In the genomic region with DNA sequence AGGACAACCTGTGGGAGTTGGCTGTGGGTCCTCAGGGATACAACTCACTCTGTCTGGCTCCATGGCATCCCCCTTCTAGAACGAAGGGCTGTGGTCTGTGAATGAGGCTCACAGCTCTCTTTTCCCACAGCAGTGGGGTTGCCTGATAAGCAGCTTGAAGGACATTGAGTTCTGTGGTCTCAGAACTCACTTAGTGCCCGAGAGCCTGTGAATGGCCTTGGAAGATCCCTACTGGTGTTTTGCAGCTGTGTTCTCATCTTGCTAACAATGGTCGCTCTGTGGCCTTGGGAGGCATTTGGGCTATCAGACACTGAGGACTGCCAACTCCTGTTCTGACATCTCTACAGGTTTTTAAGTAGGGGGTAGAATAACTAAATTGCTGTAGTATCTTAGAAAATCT, we compare ENCODE assay signal across 32 mouse cellular contexts. TPM values are rescaled to one million over a fixed set of nuclear protein-coding genes. Genes with fewer than 3 reads are reported as not detected.
DNase-seq lines count a peak whose midpoint lies in the region; ATAC-seq and TF ChIP-seq lines count a peak whose summit lies in the region.
"Had no signal": no experiment of that assay in that cellular context is flagged by ENCODE, and none has a peak within 500 bp of the region (broad histone marks: within the 10 kb centered on the region; RNA-seq: fewer than 3 reads in every experiment).

No protein-coding gene starts in this region.

- no peaks in the 10 kb centered on the region for H3K9me3 ChIP-seq in hindbrain, embryonic 12.5 days (replicated peaks)
- H3K9me3 ChIP-seq in hindbrain, postnatal 0 days (ENCODE audit: low read length) = no peaks in the 10 kb centered on the region
- no peaks in the 10 kb centered on the region for H3K9me3 ChIP-seq in lung, postnatal 0 days (ENCODE audit: low read length)
- H3K9me3 ChIP-seq: embryonic facial prominence, embryonic 10.5 days; embryonic facial prominence, embryonic 13.5 days; forebrain, embryonic 10.5 days; forebrain, embryonic 13.5 days; G1E; heart, embryonic 12.5 days; heart, embryonic 15.5 days; hindbrain, embryonic 10.5 days had no signal

- no peak for TF ChIP-seq CTCF in hindbrain, postnatal 0 days (IDR thresholded peaks at IDR 0.05; ENCODE audit: low read depth)
- TF ChIP-seq CTCF in lung, postnatal 0 days (IDR thresholded peaks at IDR 0.05) = no peak

- H3K9ac ChIP-seq in hindbrain, embryonic 12.5 days = no peak overlapping the region
- no peak overlapping the region for H3K9ac ChIP-seq in hindbrain, postnatal 0 days (replicated peaks; ENCODE audit: low read length)
- no peak overlapping the region for H3K9ac ChIP-seq in lung, postnatal 0 days (replicated peaks; ENCODE audit: low read depth)
- H3K9ac ChIP-seq: embryonic facial prominence, embryonic 13.5 days; forebrain, embryonic 13.5 days; heart, embryonic 12.5 days; heart, embryonic 15.5 days; hindbrain, embryonic 14.5 days had no signal

- H3K4me3 ChIP-seq in hindbrain, embryonic 12.5 days = no peak overlapping the region
- no peak overlapping the region for H3K4me3 ChIP-seq in hindbrain, postnatal 0 days (ENCODE audit: low read length)
- no peak overlapping the region for H3K4me3 ChIP-seq in lung, postnatal 0 days (ENCODE audit: low read depth, low read length)
- H3K4me3 ChIP-seq: embryonic facial prominence, embryonic 10.5 days; embryonic facial prominence, embryonic 13.5 days; erythroblast, embryonic 14.5 days; forebrain, embryonic 10.5 days; forebrain, embryonic 13.5 days; heart, embryonic 12.5 days; heart, embryonic 15.5 days; hindbrain, embryonic 10.5 days had no signal

- peaks cover 7% of the 10 kb centered on the region for H3K4me1 ChIP-seq in hindbrain, embryonic 12.5 days
- no peaks in the 10 kb centered on the region for H3K4me1 ChIP-seq in hindbrain, postnatal 0 days (ENCODE audit: insufficient read depth, low read length)
- H3K4me1 ChIP-seq in lung, postnatal 0 days (ENCODE audit: insufficient read depth, low read depth, low read length) = no peaks in the 10 kb centered on the region

- no peaks in the 10 kb centered on the region for H3K27me3 ChIP-seq in hindbrain, embryonic 12.5 days
- no peaks in the 10 kb centered on the region for H3K27me3 ChIP-seq in hindbrain, postnatal 0 days (ENCODE audit: insufficient read depth, low read length)
- H3K27me3 ChIP-seq in lung, postnatal 0 days (replicated peaks; ENCODE audit: insufficient read depth, low read length) = no peaks in the 10 kb centered on the region
- H3K27me3 ChIP-seq: CH12.LX; embryonic facial prominence, embryonic 13.5 days; forebrain, embryonic 13.5 days; heart, embryonic 12.5 days; heart, embryonic 15.5 days; Patski had no signal

- no peak overlapping the region for H3K4me2 ChIP-seq in hindbrain, embryonic 12.5 days (replicated peaks)
- H3K4me2 ChIP-seq in hindbrain, postnatal 0 days (ENCODE audit: low read depth, low read length) = no peak overlapping the region
- H3K4me2 ChIP-seq in lung, postnatal 0 days (replicated peaks; ENCODE audit: low read depth, low read length) = no peak overlapping the region
- H3K4me2 ChIP-seq: embryonic facial prominence, embryonic 13.5 days; forebrain, embryonic 13.5 days; heart, embryonic 12.5 days; heart, embryonic 15.5 days; hindbrain, embryonic 14.5 days had no signal

- H3K27ac ChIP-seq in hindbrain, embryonic 12.5 days = peak overlapping the region; percentile 17; the same call in 1 of the 2 replicates
- H3K27ac ChIP-seq in hindbrain, postnatal 0 days = no peak overlapping the region
- H3K27ac ChIP-seq in lung, postnatal 0 days (ENCODE audit: low read length) = peak overlapping the region; percentile 26; the same call in 1 of the 2 replicates
- H3K27ac ChIP-seq: embryonic facial prominence, embryonic 10.5 days; embryonic facial prominence, embryonic 13.5 days; forebrain, embryonic 10.5 days; forebrain, embryonic 13.5 days; heart, embryonic 15.5 days; hindbrain, embryonic 10.5 days; hindbrain, embryonic 14.5 days had no signal

- 93% methylated on average over 3 of the region's 3 CpGs for WGBS in hindbrain, embryonic 12.5 days
- 75% methylated on average over 3 of the region's 3 CpGs for WGBS in hindbrain, postnatal 0 days
- WGBS in lung, postnatal 0 days = 91% methylated on average over 3 of the region's 3 CpGs

- no peak for TF ChIP-seq EP300 in lung, postnatal 0 days (IDR thresholded peaks at IDR 0.05)

- no peak for ATAC-seq in hindbrain, embryonic 12.5 days (ENCODE audit: low FRiP score)
- no peak for ATAC-seq in hindbrain, postnatal 0 days
- ATAC-seq in lung, postnatal 0 days = no peak
- ATAC-seq: forebrain, embryonic 13.5 days; forebrain, embryonic 16.5 days; Patski had no signal

- DNase-seq in hindbrain, postnatal 0 days (ENCODE audit: low spot score) = no peak
- no peak for DNase-seq in lung, postnatal 0 days (ENCODE audit: low spot score)
- DNase-seq in lung, postnatal 10 days = no peak
- peak; percentile 65 for DNase-seq in testis, postnatal 14 days (ENCODE audit: low spot score)
- no peak for DNase-seq in testis, postnatal 10 days (ENCODE audit: low spot score)
- no peak for DNase-seq in spleen, adult 12 weeks (ENCODE audit: low spot score)
- DNase-seq: adrenal gland, postnatal 10 days; adrenal gland, postnatal 36 days; B cell, adult 2 months; cerebellum, adult 11 months; cerebellum, adult 2 months; cerebellum, adult 9-11 months; cerebellum, postnatal 25 days; embryo, embryonic 11 days; gastrocnemius, postnatal 14 days; heart, adult 18-20 months; heart, postnatal 10 days; heart, postnatal 36 days had no signal

- peaks cover 78% of the 10 kb centered on the region for H3K36me3 ChIP-seq in hindbrain, embryonic 12.5 days
- peaks cover 55% of the 10 kb centered on the region for H3K36me3 ChIP-seq in hindbrain, postnatal 0 days (ENCODE audit: insufficient read depth, low read length)
- H3K36me3 ChIP-seq in lung, postnatal 0 days (ENCODE audit: insufficient read depth, low read length) = peaks cover 43% of the 10 kb centered on the region

RNA-seq across cellular contexts. Expression of a gene that starts 17.9 kb away (rescaled TPM):
- polyA plus RNA-seq in hindbrain, embryonic 12.5 days (2016; fragmentation: Nextera tagmentation; extraction: Ambion mirVana) = 102 and 104 TPM in 2 replicates
- 768 and 845 TPM in 2 replicates for total RNA-seq in hindbrain, postnatal 0 days (2014; rRNA removed)
- 277 and 281 TPM in 2 replicates for polyA plus RNA-seq in hindbrain, postnatal 0 days (2015; fragmentation: Nextera tagmentation; extraction: Ambion mirVana)
- polyA plus RNA-seq in lung, postnatal 0 days (2015; fragmentation: Nextera tagmentation; extraction: Ambion mirVana) = 120 and 128 TPM in 2 replicates

RNA-seq across cellular contexts. Expression of a gene that starts 51.3 kb away (rescaled TPM):
- polyA plus RNA-seq in hindbrain, embryonic 12.5 days (2016; fragmentation: Nextera tagmentation; extraction: Ambion mirVana) = 1.9 and 2.9 TPM in 2 replicates
- 19.2 and 43.1 TPM in 2 replicates for total RNA-seq in hindbrain, postnatal 0 days (2014; rRNA removed)
- 1.9 and 4.8 TPM in 2 replicates for polyA plus RNA-seq in hindbrain, postnatal 0 days (2015; fragmentation: Nextera tagmentation; extraction: Ambion mirVana)
- polyA plus RNA-seq in lung, postnatal 0 days (2015; fragmentation: Nextera tagmentation; extraction: Ambion mirVana) = 13.7 and 19.7 TPM in 2 replicates
